In the genomic region with DNA sequence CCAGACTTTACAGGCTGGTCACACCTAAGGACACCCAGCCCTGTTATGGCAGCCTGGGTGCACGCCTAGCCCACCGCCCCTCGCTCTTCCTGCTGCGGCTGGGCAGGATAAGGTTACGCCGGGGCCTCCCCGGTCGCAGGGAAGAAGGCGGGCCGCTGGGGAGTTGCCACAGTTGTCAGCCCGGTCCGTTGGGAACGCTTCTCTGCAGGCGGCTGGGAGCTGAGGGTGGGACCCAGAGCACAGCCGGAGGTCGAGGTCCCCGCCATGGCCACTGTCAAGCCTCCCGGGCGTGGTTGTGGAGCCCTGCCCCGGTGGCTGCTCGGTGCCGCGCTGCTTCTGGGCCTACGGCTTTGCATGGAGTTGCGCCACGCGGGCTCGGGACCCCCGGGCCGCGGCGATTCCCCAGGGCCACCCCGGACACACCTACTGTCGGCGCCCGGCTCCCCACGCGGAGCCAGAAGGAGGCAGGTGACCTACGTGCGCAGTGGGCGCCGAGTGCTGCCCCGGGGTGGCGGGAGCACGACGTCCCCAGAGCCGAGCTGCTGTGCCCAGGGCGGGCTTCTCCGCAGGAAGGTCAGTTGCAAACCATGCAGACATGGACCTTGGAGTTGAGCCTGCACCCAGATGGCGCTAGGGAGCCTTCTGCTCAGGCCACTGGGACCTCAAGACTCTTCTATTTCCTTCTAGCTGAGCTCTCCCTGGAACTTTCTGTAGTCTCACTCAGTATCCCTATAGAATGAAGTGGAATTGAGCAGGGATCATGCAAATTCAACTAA, we compare ENCODE assay signal across 8 mouse cellular contexts. TPM values are rescaled to one million over a fixed set of nuclear protein-coding genes. Genes with fewer than 3 reads are reported as not detected.
A peak's percentile ranks its signal among the peaks of the same experiment; 100 is the strongest.
DNase-seq lines count a peak whose midpoint lies in the region; ATAC-seq and TF ChIP-seq lines count a peak whose summit lies in the region.

A gene (plus strand): TSS at position 191 of the 776 bp plus-strand sequence.

- H3K27ac ChIP-seq in ES-Bruce4 (ENCODE audit: insufficient read depth, low read length), result no peak within 1 kb of the TSS
- H3K27ac ChIP-seq in forebrain, embryonic 13.5 days, result peak within 1 kb of the TSS; percentile 8; the same call in 1 of the 2 replicates
- H3K27ac ChIP-seq in heart, embryonic 15.5 days, result peak within 1 kb of the TSS; percentile 86
- 0 out of 2 replicates have a peak within 1 kb of the TSS, but pooled peaks have one; percentile 38 for H3K27ac ChIP-seq in kidney, postnatal 0 days
- H3K27ac ChIP-seq in liver, embryonic 12.5 days, result no peak within 1 kb of the TSS
- 0 out of 2 replicates have a peak within 1 kb of the TSS, but pooled peaks have one; percentile 13 for H3K27ac ChIP-seq in neural tube, embryonic 13.5 days (replicated peaks)

- no peak for TF ChIP-seq EP300 in ES-Bruce4 (IDR thresholded peaks at IDR 0.05; ENCODE audit: insufficient read depth, low read depth, low read length)

- peak within 1 kb of the TSS; percentile 62 for H3K4me3 ChIP-seq in ES-Bruce4 (ENCODE audit: low read depth, low read length)
- peak within 1 kb of the TSS; percentile 52 for H3K4me3 ChIP-seq in forebrain, embryonic 13.5 days
- H3K4me3 ChIP-seq in heart, embryonic 15.5 days, result peak within 1 kb of the TSS; percentile 75
- peak within 1 kb of the TSS; percentile 54 for H3K4me3 ChIP-seq in kidney, postnatal 0 days (replicated peaks; ENCODE audit: low read depth, low read length)
- H3K4me3 ChIP-seq in liver, embryonic 12.5 days, result peak within 1 kb of the TSS; percentile 56
- H3K4me3 ChIP-seq in neural tube, embryonic 13.5 days, result peak within 1 kb of the TSS; percentile 55

- no peak for TF ChIP-seq POLR2A in ES-Bruce4 (IDR thresholded peaks at IDR 0.05; ENCODE audit: insufficient read depth, low read length)

- H3K36me3 ChIP-seq in ES-Bruce4 (ENCODE audit: control insufficient read depth, insufficient read depth, low read length, poor library complexity, severe bottlenecking), result no peaks in the 10 kb centered on the region
- no peaks in the 10 kb centered on the region for H3K36me3 ChIP-seq in forebrain, embryonic 13.5 days (ENCODE audit: poor library complexity, severe bottlenecking)
- H3K36me3 ChIP-seq in heart, embryonic 15.5 days, result no peaks in the 10 kb centered on the region
- H3K36me3 ChIP-seq in kidney, postnatal 0 days (ENCODE audit: insufficient read depth, low read length), result no peaks in the 10 kb centered on the region
- H3K36me3 ChIP-seq in liver, embryonic 12.5 days, result no peaks in the 10 kb centered on the region
- H3K36me3 ChIP-seq in neural tube, embryonic 13.5 days, result no peaks in the 10 kb centered on the region

- peak; percentile 95 for DNase-seq in kidney, postnatal 0 days (ENCODE audit: low spot score)
- DNase-seq in urinary bladder, adult 18-20 months (ENCODE audit: low spot score in 2 of 2), result peak; percentile 49 to 64

- peak within 1 kb of the TSS; percentile 99 for H3K4me2 ChIP-seq in forebrain, embryonic 13.5 days
- peak within 1 kb of the TSS; percentile 99 for H3K4me2 ChIP-seq in heart, embryonic 15.5 days
- H3K4me2 ChIP-seq in kidney, postnatal 0 days (ENCODE audit: low read length), result peak within 1 kb of the TSS; percentile 86
- H3K4me2 ChIP-seq in liver, embryonic 12.5 days, result peak within 1 kb of the TSS; percentile 79
- H3K4me2 ChIP-seq in neural tube, embryonic 13.5 days, result peak within 1 kb of the TSS; percentile 98

- ATAC-seq in cerebellum, adult (ENCODE audit: insufficient number of reproducible peaks, low FRiP score, low TSS enrichment), result peak; percentile 85
- ATAC-seq in forebrain, embryonic 13.5 days, result peak; percentile 79
- peak; percentile 90 for ATAC-seq in heart, embryonic 15.5 days (replicated peaks; ENCODE audit: insufficient number of reproducible peaks, insufficient read depth, low FRiP score, low read depth)
- ATAC-seq in kidney, postnatal 0 days (replicated peaks; ENCODE audit: low FRiP score, low read depth), result peak; percentile 83
- ATAC-seq in liver, embryonic 12.5 days, result peak; percentile 49
- peak; percentile 81 for ATAC-seq in neural tube, embryonic 13.5 days (ENCODE audit: low read depth)

- 1% methylated on average over 50 of the region's 50 CpGs for WGBS in forebrain, embryonic 13.5 days
- under 1% methylated on average over 50 of the region's 50 CpGs for WGBS in heart, embryonic 15.5 days
- WGBS in kidney, postnatal 0 days, result under 1% methylated on average over 50 of the region's 50 CpGs
- WGBS in liver, embryonic 12.5 days (ENCODE audit: insufficient replicate concordance), result under 1% methylated on average over 50 of the region's 50 CpGs
- WGBS in neural tube, embryonic 13.5 days, result under 1% methylated on average over 50 of the region's 50 CpGs

- TF ChIP-seq CTCF in ES-Bruce4 (IDR thresholded peaks at IDR 0.05; ENCODE audit: low read depth, low read length), result peak; percentile 65
- peak; percentile 78 for TF ChIP-seq CTCF in kidney, postnatal 0 days (IDR thresholded peaks at IDR 0.05; ENCODE audit: low read depth)

- peak within 1 kb of the TSS; percentile 31 for H3K9ac ChIP-seq in ES-Bruce4 (ENCODE audit: low read depth, poor library complexity, severe bottlenecking)
- peak within 1 kb of the TSS; percentile 72 for H3K9ac ChIP-seq in forebrain, embryonic 13.5 days
- H3K9ac ChIP-seq in heart, embryonic 15.5 days, result peak within 1 kb of the TSS; percentile 90
- H3K9ac ChIP-seq in kidney, postnatal 0 days (ENCODE audit: low read depth, low read length), result peak within 1 kb of the TSS; percentile 63
- peak within 1 kb of the TSS; percentile 41 for H3K9ac ChIP-seq in liver, embryonic 12.5 days
- peak within 1 kb of the TSS; percentile 76 for H3K9ac ChIP-seq in neural tube, embryonic 13.5 days

- H3K4me1 ChIP-seq in ES-Bruce4 (ENCODE audit: control insufficient read depth, insufficient read depth, low read length), result no peaks in the 10 kb centered on the region
- H3K4me1 ChIP-seq in forebrain, embryonic 13.5 days, result peaks cover 13% of the 10 kb centered on the region
- peaks cover 6% of the 10 kb centered on the region for H3K4me1 ChIP-seq in heart, embryonic 15.5 days (replicated peaks)
- H3K4me1 ChIP-seq in kidney, postnatal 0 days (replicated peaks; ENCODE audit: insufficient read depth, low read length), result no peaks in the 10 kb centered on the region
- peaks cover 16% of the 10 kb centered on the region for H3K4me1 ChIP-seq in liver, embryonic 12.5 days
- peaks cover 17% of the 10 kb centered on the region for H3K4me1 ChIP-seq in neural tube, embryonic 13.5 days (replicated peaks)

- no peaks in the 10 kb centered on the region for H3K27me3 ChIP-seq in ES-Bruce4 (ENCODE audit: control insufficient read depth, insufficient read depth, low read length, poor library complexity, severe bottlenecking)
- H3K27me3 ChIP-seq in forebrain, embryonic 13.5 days, result no peaks in the 10 kb centered on the region
- no peaks in the 10 kb centered on the region for H3K27me3 ChIP-seq in heart, embryonic 15.5 days
- H3K27me3 ChIP-seq in kidney, postnatal 0 days (ENCODE audit: insufficient read depth, low read length), result no peaks in the 10 kb centered on the region
- H3K27me3 ChIP-seq in liver, embryonic 12.5 days (replicated peaks), result peaks cover 62% of the 10 kb centered on the region
- H3K27me3 ChIP-seq in neural tube, embryonic 13.5 days, result 0 out of 2 replicates have a peak, but pooled peaks cover 10% of the 10 kb centered on the region

- H3K9me3 ChIP-seq in ES-Bruce4 (replicated peaks; ENCODE audit: control insufficient read depth, insufficient read depth, low read length, poor library complexity, severe bottlenecking), result no peaks in the 10 kb centered on the region
- no peaks in the 10 kb centered on the region for H3K9me3 ChIP-seq in forebrain, embryonic 13.5 days (replicated peaks)
- no peaks in the 10 kb centered on the region for H3K9me3 ChIP-seq in heart, embryonic 15.5 days (replicated peaks)
- H3K9me3 ChIP-seq in kidney, postnatal 0 days (replicated peaks; ENCODE audit: low read length), result no peaks in the 10 kb centered on the region
- no peaks in the 10 kb centered on the region for H3K9me3 ChIP-seq in liver, embryonic 12.5 days (replicated peaks)
- no peaks in the 10 kb centered on the region for H3K9me3 ChIP-seq in neural tube, embryonic 13.5 days

RNA-seq across cellular contexts. Expression of the gene that starts here (rescaled TPM):
- polyA plus RNA-seq in ES-Bruce4 (2011; ENCODE audit: insufficient read depth, insufficient read length, low read depth, missing spikeins), result 0.39 and 0.44 TPM in 2 replicates
- 0.21 and 0.34 TPM in 2 replicates for polyA plus RNA-seq in forebrain, embryonic 13.5 days (2015; fragmentation: Nextera tagmentation; extraction: Ambion mirVana)
- polyA plus RNA-seq in heart, embryonic 15.5 days (2015; fragmentation: Nextera tagmentation; extraction: Ambion mirVana), result 2.9 and 3.0 TPM in 2 replicates
- 3.5 and 3.9 TPM in 2 replicates for polyA plus RNA-seq in kidney, postnatal 0 days (2015; fragmentation: Nextera tagmentation; extraction: Ambion mirVana)
- polyA plus RNA-seq in liver, embryonic 12.5 days (2016; fragmentation: Nextera tagmentation; extraction: Ambion mirVana), result 0.72 and 0.87 TPM in 2 replicates
- polyA plus RNA-seq in neural tube, embryonic 13.5 days (2015; fragmentation: Nextera tagmentation; extraction: Ambion mirVana), result 0.70 and 0.96 TPM in 2 replicates

Comparison
In these comparisons a context has a peak if more than half of its experiments do, and no peak if none do; other contexts are left out.
1. Peak in ATAC-seq, H3K4me3 ChIP-seq, H3K27ac ChIP-seq, H3K9ac ChIP-seq and H3K4me2 ChIP-seq in forebrain, embryonic 13.5 days; RNA of the gene not detected or under 1 TPM.
2. Peak in ATAC-seq, H3K4me3 ChIP-seq, H3K9ac ChIP-seq and H3K4me2 ChIP-seq in liver, embryonic 12.5 days; RNA of the gene not detected or under 1 TPM.
3. Peak in ATAC-seq, H3K4me3 ChIP-seq, H3K27ac ChIP-seq, H3K9ac ChIP-seq and H3K4me2 ChIP-seq in neural tube, embryonic 13.5 days; RNA of the gene not detected or under 1 TPM.
4. H3K27ac ChIP-seq: peak in heart, embryonic 15.5 days (single experiment) and kidney, postnatal 0 days (single experiment); none in ES-Bruce4 (single experiment) and liver, embryonic 12.5 days (single experiment).
5. H3K9ac ChIP-seq: peak in every context shown above with its lines; median percentile 90 in heart, embryonic 15.5 days; 76 in neural tube, embryonic 13.5 days; 72 in forebrain, embryonic 13.5 days; 63 in kidney, postnatal 0 days; 41 in liver, embryonic 12.5 days; 31 in ES-Bruce4.
6. Peak in every context shown above with its lines, with median percentiles within 50 percentile points of each other: H3K4me3 ChIP-seq, ATAC-seq and H3K4me2 ChIP-seq.